In genomic region chr8:19698722-19699121, GRCm38 (mm10) we compare ENCODE assay signal across 16 mouse cellular contexts. TPM values are rescaled to one million over a fixed set of nuclear protein-coding genes. Genes with fewer than 3 reads are reported as not detected.
DNase-seq lines count a peak whose midpoint lies in the region; ATAC-seq and TF ChIP-seq lines count a peak whose summit lies in the region.
"Not testable (repeated sequence)": the region's sequence is repeated elsewhere in the genome, so short reads cannot be mapped to it uniquely, and the experiment has no call there.
"Had no signal": no experiment of that assay in that cellular context is flagged by ENCODE, and none has a peak within 500 bp of the region (broad histone marks: within the 10 kb centered on the region; RNA-seq: fewer than 3 reads in every experiment).

No protein-coding gene starts in this region.

- H3K4me3 ChIP-seq in stomach, postnatal 0 days (ENCODE audit: low read depth, low read length): not testable (repeated sequence)

- H3K27me3 ChIP-seq in stomach, postnatal 0 days (ENCODE audit: control insufficient read depth, insufficient read depth, low read length): not testable (repeated sequence)

- peak; percentile 85 for DNase-seq in ZHBTc4 (ENCODE audit: low read depth, low spot score)
- DNase-seq in cerebellum, adult 9-10 months: peak; percentile 54
- DNase-seq in gastrocnemius, adult 8-10 months (ENCODE audit: low spot score in 2 of 2): peak; percentile 63 to 64
- peak; percentile 40 for DNase-seq in kidney, adult 9 months
- peak; percentile 66 to 68 for DNase-seq in left cerebral cortex, postnatal 36 days (ENCODE audit: low spot score in 2 of 2)
- peak; percentile 58 for DNase-seq in ovary, adult 18-20 months (ENCODE audit: low spot score)
- DNase-seq in stomach, postnatal 0 days (ENCODE audit: low spot score): peak; percentile 16
- DNase-seq in urinary bladder, postnatal 25 days (ENCODE audit: low spot score): peak; percentile 62

- ATAC-seq in stomach, postnatal 0 days (ENCODE audit: low FRiP score, low TSS enrichment): not testable (repeated sequence)

- WGBS in stomach, postnatal 0 days: 75% methylated on average over 4 of the region's 4 CpGs

- intact Hi-C loops in left cerebral cortex, postnatal 36 days (cut with DNase I): not testable (repeated sequence)

- not testable (repeated sequence) for H3K4me1 ChIP-seq in stomach, postnatal 0 days (replicated peaks; ENCODE audit: control insufficient read depth, insufficient read depth)

- not testable (repeated sequence) for H3K36me3 ChIP-seq in stomach, postnatal 0 days (ENCODE audit: control insufficient read depth, insufficient read depth, low read length)

- H3K9ac ChIP-seq in stomach, postnatal 0 days (ENCODE audit: low read length): not testable (repeated sequence)

- not testable (repeated sequence) for H3K9me3 ChIP-seq in stomach, postnatal 0 days (ENCODE audit: control insufficient read depth, low read length)

- H3K27ac ChIP-seq in stomach, postnatal 0 days (replicated peaks): not testable (repeated sequence)

- not testable (repeated sequence) for H3K4me2 ChIP-seq in stomach, postnatal 0 days (replicated peaks; ENCODE audit: low read depth)

- not testable (repeated sequence) for TF ChIP-seq EP300 in stomach, postnatal 0 days (optimal IDR thresholded peaks at IDR 0.05)

- TF ChIP-seq CTCF in stomach, postnatal 0 days (IDR thresholded peaks at IDR 0.05; ENCODE audit: low read depth): not testable (repeated sequence)

RNA-seq across cellular contexts. Expression of gene 4930467E23Rik, which starts 30.7 kb away (rescaled TPM):
- total RNA-seq in gastrocnemius, adult 8-10 months (2022): under 1 TPM in 3 of 4 experiments, not detected in 1; 0.31 to 0.85 (median 0.39) TPM
- under 1 TPM; 0.37 to 0.70 TPM for total RNA-seq in left cerebral cortex, postnatal 36 days (2021)
- polyA plus RNA-seq in stomach, postnatal 0 days (2015; fragmentation: Nextera tagmentation; extraction: Ambion mirVana): not detected in 2 replicates
- total RNA-seq: hindbrain, postnatal 0 days had no signal
- polyA plus RNA-seq: G1E; heart, embryonic 13.5 days; hindbrain, postnatal 0 days; kidney, embryonic 16.5 days; lung, embryonic 15.5 days; midbrain, embryonic 13.5 days; neural tube, embryonic 11.5 days; thymus, postnatal 0 days had no signal

Comparison
In these comparisons a context has a peak if more than half of its experiments do, and no peak if none do; other contexts are left out.
1. DNase-seq: peak in every context shown above with its lines; median percentile 85 in ZHBTc4; 67 in left cerebral cortex, postnatal 36 days; 64 in gastrocnemius, adult 8-10 months; 62 in urinary bladder, postnatal 25 days; 58 in ovary, adult 18-20 months; 54 in cerebellum, adult 9-10 months; 40 in kidney, adult 9 months; 16 in stomach, postnatal 0 days.